Mouse (Mus musculus): ENCODE measurements around the gene Chkb.

Gene Chkb

GRCm38 (mm10) chr15:89399716-89400115, 30.0 kb downstream of the Chkb start:
- no peak for DNase-seq (ENCODE audit: extremely low read depth, low read depth)

- no peak for DNase-seq (ENCODE audit: extremely low read depth, low read depth)
Measured at GRCm38 (mm10) chr15:89398146-89398545, 31.6 kb downstream of the Chkb start.

GRCm38 (mm10) chr15:89396883-89397282, 32.8 kb downstream of the Chkb start:
- no peak for DNase-seq (ENCODE audit: extremely low read depth, low read depth)

- no peak for DNase-seq (ENCODE audit: extremely low read depth, low read depth)
Measured at GRCm38 (mm10) chr15:89390081-89390480, 39.6 kb downstream of the Chkb start.

- DNase-seq (ENCODE audit: extremely low read depth, low read depth): no peak
Measured at GRCm38 (mm10) chr15:89387127-89387526, 42.6 kb downstream of the Chkb start.

- no peak for DNase-seq (ENCODE audit: extremely low read depth, low read depth)
Measured at GRCm38 (mm10) chr15:89384617-89385016, 45.1 kb downstream of the Chkb start, which contains the start of gene Klhdc7b. TSS of gene Klhdc7b (plus strand) at chr15:89384917.

- peak; percentile 73 for DNase-seq (ENCODE audit: extremely low read depth, low read depth)
Measured at GRCm38 (mm10) chr15:89379429-89379828, 50.3 kb downstream of the Chkb start.

- no peak for DNase-seq (ENCODE audit: extremely low read depth, low read depth)
Measured at GRCm38 (mm10) chr15:89378831-89379401, 50.8 kb downstream of the Chkb start, which contains the start of gene Odf3b. TSS of gene Odf3b (minus strand) at chr15:89379282.

- DNase-seq (ENCODE audit: extremely low read depth, low read depth): no peak
Measured at GRCm38 (mm10) chr15:89377938-89378828, 51.5 kb downstream of the Chkb start.

GRCm38 (mm10) chr15:89377362-89377761, 52.3 kb downstream of the Chkb start:
- DNase-seq (ENCODE audit: extremely low read depth, low read depth): no peak

- DNase-seq (ENCODE audit: extremely low read depth, low read depth): no peak
Measured at GRCm38 (mm10) chr15:89376957-89377356, 52.8 kb downstream of the Chkb start, which contains the start of gene Tymp. TSS of gene Tymp (minus strand) at chr15:89377039.

All from MEL-GATA-1-ER (cell line).